ENCODE assay signal across 31 mouse cellular contexts in genomic region chr4:127858566-127858965, GRCm38 (mm10).
"Had no signal": no experiment of that assay in that cellular context is flagged by ENCODE, and none has a peak within 500 bp of the region (broad histone marks: within the 10 kb centered on the region; RNA-seq: fewer than 3 reads in every experiment).

No protein-coding gene starts in this region.

- H3K27ac ChIP-seq: limb, embryonic 10.5 days; limb, embryonic 12.5 days; limb, embryonic 13.5 days; limb, embryonic 15.5 days; liver, embryonic 12.5 days; liver, embryonic 13.5 days; liver, embryonic 14.5 days; liver, embryonic 15.5 days; lung, embryonic 15.5 days; macrophage; midbrain, embryonic 10.5 days; midbrain, embryonic 12.5 days; midbrain, embryonic 13.5 days; midbrain, embryonic 15.5 days; neural tube, embryonic 12.5 days had no signal

- H3K36me3 ChIP-seq: limb, embryonic 10.5 days; limb, embryonic 12.5 days; limb, embryonic 13.5 days; limb, embryonic 15.5 days; liver, embryonic 12.5 days; liver, embryonic 13.5 days; liver, embryonic 15.5 days; lung, embryonic 15.5 days; midbrain, embryonic 10.5 days; midbrain, embryonic 12.5 days; midbrain, embryonic 13.5 days; midbrain, embryonic 15.5 days; neural tube, embryonic 12.5 days had no signal

- H3K9me3 ChIP-seq: limb, embryonic 10.5 days; limb, embryonic 12.5 days; limb, embryonic 13.5 days; limb, embryonic 15.5 days; liver, embryonic 15.5 days; lung, embryonic 15.5 days; midbrain, embryonic 10.5 days; midbrain, embryonic 12.5 days; midbrain, embryonic 13.5 days; midbrain, embryonic 15.5 days; neural tube, embryonic 12.5 days had no signal

- H3K4me2 ChIP-seq: limb, embryonic 12.5 days; limb, embryonic 13.5 days; limb, embryonic 15.5 days; liver, embryonic 11.5 days; liver, embryonic 12.5 days; liver, embryonic 13.5 days; liver, embryonic 15.5 days; lung, embryonic 14.5 days; lung, embryonic 15.5 days; midbrain, embryonic 11.5 days; midbrain, embryonic 12.5 days; midbrain, embryonic 13.5 days; midbrain, embryonic 15.5 days; neural tube, embryonic 12.5 days had no signal

- H3K4me1 ChIP-seq: limb, embryonic 10.5 days; limb, embryonic 12.5 days; limb, embryonic 13.5 days; limb, embryonic 15.5 days; liver, embryonic 12.5 days; liver, embryonic 13.5 days; liver, embryonic 15.5 days; lung, embryonic 15.5 days; megakaryocyte, embryonic 14.5 days; neural tube, embryonic 12.5 days had no signal

- ATAC-seq: liver, embryonic 12.5 days; liver, postnatal 0 days; lung, postnatal 0 days; midbrain, embryonic 13.5 days; midbrain, embryonic 15.5 days; midbrain, embryonic 16.5 days had no signal

- H3K27me3 ChIP-seq: limb, embryonic 12.5 days; limb, embryonic 13.5 days; limb, embryonic 15.5 days; liver, embryonic 12.5 days; liver, embryonic 13.5 days; liver, embryonic 15.5 days; lung, embryonic 15.5 days; megakaryocyte, embryonic 14.5 days; midbrain, embryonic 12.5 days; midbrain, embryonic 13.5 days; midbrain, embryonic 15.5 days; neural tube, embryonic 12.5 days had no signal

- H3K9ac ChIP-seq: limb, embryonic 12.5 days; limb, embryonic 13.5 days; limb, embryonic 15.5 days; liver, embryonic 12.5 days; liver, embryonic 13.5 days; liver, embryonic 14.5 days; liver, embryonic 15.5 days; liver, postnatal 0 days; lung, embryonic 14.5 days; lung, embryonic 15.5 days; midbrain, embryonic 12.5 days; midbrain, embryonic 13.5 days; midbrain, embryonic 15.5 days; neural tube, embryonic 12.5 days had no signal

- DNase-seq: liver; liver, embryonic 13.5 days; liver, postnatal 0 days; lung, adult 18-20 months; lung, adult 2 months; lung, embryonic 14.5 days; lung, postnatal 10 days; lung, postnatal 14 days; lung, postnatal 36 days; lung, postnatal 4 days; midbrain, embryonic 14.5 days had no signal

- H3K4me3 ChIP-seq: limb, embryonic 10.5 days; limb, embryonic 12.5 days; limb, embryonic 13.5 days; limb, embryonic 15.5 days; liver, embryonic 12.5 days; liver, embryonic 13.5 days; liver, embryonic 15.5 days; lung, embryonic 15.5 days; midbrain, embryonic 10.5 days; midbrain, embryonic 12.5 days; midbrain, embryonic 13.5 days; midbrain, embryonic 15.5 days; myocyte; neural tube, embryonic 12.5 days had no signal
